Mouse (Mus musculus): Measurements from ENCODE around the gene Top3b.
"Not testable (repeated sequence)": the region's sequence is repeated elsewhere in the genome, so short reads cannot be mapped to it uniquely, and the experiment has no call there.

Top3b gene

GRCm38 (mm10) chr16:16870617-16871331 lies at the start of gene Top3b, which contains the start of gene Vpreb1:
Gene Top3b, plus strand, starts transcription at chr16:16870736.
Gene Vpreb1, minus strand, starts transcription at chr16:16870843.
- peak; percentile 91 for DNase-seq (ENCODE audit: low read depth)

GRCm38 (mm10) chr16:16825476-16825875 lies 45.1 kb upstream of the Top3b start:
- no peak for DNase-seq (ENCODE audit: low read depth)

GRCm38 (mm10) chr16:16826223-16826622 lies 44.3 kb upstream of the Top3b start:
- no peak for DNase-seq (ENCODE audit: low read depth)

GRCm38 (mm10) chr16:16828757-16829615 lies 41.5 kb upstream of the Top3b start, which contains the start of gene Spag6l:
Gene Spag6l, minus strand, starts transcription at chr16:16829456.
- peak; percentile 77 for DNase-seq (ENCODE audit: low read depth)

GRCm38 (mm10) chr16:16829671-16830070 lies 40.9 kb upstream of the Top3b start:
- DNase-seq (ENCODE audit: low read depth): no peak

GRCm38 (mm10) chr16:16849196-16849595 lies 21.3 kb upstream of the Top3b start:
- DNase-seq (ENCODE audit: low read depth): no peak

- DNase-seq (ENCODE audit: low read depth): no peak
Measured at GRCm38 (mm10) chr16:16852411-16852810, 18.1 kb upstream of the Top3b start.

GRCm38 (mm10) chr16:16854836-16855235 lies 15.7 kb upstream of the Top3b start:
- peak; percentile 75 for DNase-seq (ENCODE audit: low read depth)

- DNase-seq (ENCODE audit: low read depth): no peak
Measured at GRCm38 (mm10) chr16:16855541-16855940, 15.0 kb upstream of the Top3b start.

GRCm38 (mm10) chr16:16856054-16856453 lies 14.5 kb upstream of the Top3b start:
- DNase-seq (ENCODE audit: low read depth): not testable (repeated sequence)

- no peak for DNase-seq (ENCODE audit: low read depth)
Measured at GRCm38 (mm10) chr16:16856731-16857476, 13.6 kb upstream of the Top3b start.

GRCm38 (mm10) chr16:16862288-16862687 lies 8.2 kb upstream of the Top3b start:
- DNase-seq (ENCODE audit: low read depth): no peak

- DNase-seq (ENCODE audit: low read depth): no peak
Measured at GRCm38 (mm10) chr16:16863978-16864377, 6.6 kb upstream of the Top3b start, which contains the start of gene Igll1. Gene Igll1, minus strand, starts transcription at chr16:16863985.

GRCm38 (mm10) chr16:16865217-16865616 lies 5.3 kb upstream of the Top3b start:
- peak; percentile 32 for DNase-seq (ENCODE audit: low read depth)

GRCm38 (mm10) chr16:16865696-16866561 lies 4.6 kb upstream of the Top3b start:
- DNase-seq (ENCODE audit: low read depth): no peak

GRCm38 (mm10) chr16:16870241-16870616 lies 307 bp upstream of the Top3b start:
- no peak for DNase-seq (ENCODE audit: low read depth)

- DNase-seq (ENCODE audit: low read depth): no peak
Measured at GRCm38 (mm10) chr16:16879025-16879424, 8.5 kb downstream of the Top3b start.

- DNase-seq (ENCODE audit: low read depth): no peak
Measured at GRCm38 (mm10) chr16:16888341-16888740, 17.8 kb downstream of the Top3b start.

- DNase-seq (ENCODE audit: low read depth): no peak
Measured at GRCm38 (mm10) chr16:16892366-16892765, 21.8 kb downstream of the Top3b start.

- DNase-seq (ENCODE audit: low read depth): peak; percentile 35
Measured at GRCm38 (mm10) chr16:16896015-16896381, 25.5 kb downstream of the Top3b start.

- DNase-seq (ENCODE audit: low read depth): peak; percentile 89
Measured at GRCm38 (mm10) chr16:16896382-16897055, 26.0 kb downstream of the Top3b start, which contains the start of gene Ppm1f. Gene Ppm1f, plus strand, starts transcription at chr16:16896469.
